Mouse (Mus musculus) frontal cortex, postnatal 14 days (tissue): ENCODE measurements at regions not wholly inside any gene's neighbourhood (a gene's known extent, or its start where the extent isn't known, plus 50 kb on each side); places are given as distances from the start of the nearest gene placed in this dataset.
A peak's percentile ranks its signal among the peaks of the same experiment; 100 is the strongest.

Source experiments
- DNase-seq, 2 experiments: peaks; one replicate each; pipeline ENCODE4 v3.0.0; 2022; ENCODE audit warnings: low spot score in 2 of 2

DNA sequence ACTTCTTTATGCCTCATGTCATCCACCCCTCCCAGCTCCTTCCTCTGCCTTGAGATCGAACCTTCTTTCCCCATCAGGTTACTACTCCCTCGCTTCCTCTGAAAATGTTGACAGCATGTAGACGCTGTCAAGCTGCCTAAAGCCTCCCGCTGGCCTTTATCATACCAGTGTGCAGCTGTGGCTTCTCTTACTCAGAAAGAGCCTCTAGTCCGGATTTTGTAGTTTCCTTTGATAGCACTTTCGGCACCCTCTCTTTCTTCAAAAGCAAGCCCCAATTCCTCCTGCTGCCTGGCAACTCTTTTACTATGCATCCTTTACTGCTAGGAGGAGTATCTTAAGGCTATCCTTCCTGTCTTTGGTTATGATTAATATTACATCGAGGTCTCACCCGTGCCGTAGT, 149.8 kb upstream of the Ppp2r3a start:
- no peak for DNase-seq

DNA sequence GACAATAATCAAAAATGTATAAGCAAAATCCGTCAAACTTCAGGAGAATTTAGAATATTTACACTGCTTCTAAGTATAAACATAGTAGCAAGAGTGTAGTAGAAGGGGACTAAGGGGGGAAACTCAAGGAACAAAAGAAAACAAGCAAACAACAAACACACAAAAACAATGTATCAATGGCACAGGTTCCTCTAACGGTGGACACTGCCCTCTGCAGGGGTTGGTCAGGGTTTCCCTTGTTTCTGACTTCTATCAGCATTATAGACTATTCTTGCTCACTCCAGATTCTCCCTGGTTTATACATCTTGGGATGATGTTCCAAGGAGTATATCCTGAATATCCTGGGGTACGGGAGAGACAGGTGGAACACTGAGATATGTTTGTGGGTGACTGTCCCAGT, 147.3 kb upstream of the Ppp2r3a start:
- DNase-seq: no peak

DNA sequence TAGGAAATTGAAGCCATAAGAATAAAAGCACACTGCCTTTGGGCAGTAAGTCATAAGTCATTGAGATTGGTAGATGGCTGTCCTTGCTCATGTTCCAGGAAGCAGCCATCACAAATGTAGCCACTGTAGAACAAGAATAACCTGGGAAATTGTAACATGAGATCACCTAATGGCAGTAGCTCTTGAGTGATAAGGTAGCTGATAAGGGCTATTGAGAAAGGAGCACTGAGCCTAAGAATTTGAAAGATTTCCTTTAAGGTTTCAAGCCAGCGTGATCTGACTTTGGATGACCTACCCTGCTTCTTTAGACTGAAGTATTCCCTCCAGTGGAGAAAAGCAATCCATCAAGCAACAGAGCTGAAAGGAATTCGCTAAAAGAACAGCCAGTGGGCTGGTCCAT, 117.8 kb upstream of the Ppp2r3a start:
- DNase-seq: no peak

DNA sequence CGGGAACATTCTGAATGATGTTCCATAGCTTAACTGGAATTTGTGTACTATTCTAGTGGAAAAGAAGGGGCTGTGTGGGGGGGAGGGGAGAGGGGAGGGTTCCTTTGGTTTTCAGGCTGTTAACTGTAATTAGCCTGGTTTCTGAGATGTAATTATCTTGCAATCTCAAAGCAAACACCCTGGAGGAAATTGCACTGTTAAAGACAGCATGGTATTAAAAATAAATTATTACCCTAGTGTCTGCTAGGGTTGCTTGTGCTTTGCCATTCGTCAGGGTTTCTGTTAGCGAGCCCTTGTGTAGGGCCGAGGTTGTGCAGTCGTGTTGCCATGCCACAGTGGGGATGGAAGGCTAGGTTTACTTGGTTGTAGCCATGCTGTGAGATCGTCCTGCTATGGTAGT, 105.0 kb upstream of the Ppp2r3a start:
- DNase-seq: no peak

DNA sequence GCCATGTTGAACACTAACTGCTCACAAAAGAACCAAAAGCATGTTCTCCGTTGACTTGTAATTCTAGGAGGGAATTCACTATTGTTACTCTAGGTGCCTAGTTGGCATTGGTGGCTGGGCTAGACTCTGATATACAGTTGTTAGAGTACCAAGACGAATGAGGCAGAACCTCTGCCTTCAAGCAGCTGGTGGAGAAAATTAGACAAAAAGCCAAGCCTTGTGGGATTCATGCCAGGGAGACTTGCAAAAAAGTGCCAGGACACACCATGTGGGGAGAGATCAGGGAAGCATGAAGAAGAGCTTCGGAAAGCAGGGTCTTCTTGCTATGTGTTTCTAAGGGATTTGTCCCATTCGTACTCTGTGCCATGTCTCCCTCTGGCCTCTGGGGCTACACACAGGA, 97.2 kb upstream of the Ppp2r3a start:
- DNase-seq: no peak

DNA sequence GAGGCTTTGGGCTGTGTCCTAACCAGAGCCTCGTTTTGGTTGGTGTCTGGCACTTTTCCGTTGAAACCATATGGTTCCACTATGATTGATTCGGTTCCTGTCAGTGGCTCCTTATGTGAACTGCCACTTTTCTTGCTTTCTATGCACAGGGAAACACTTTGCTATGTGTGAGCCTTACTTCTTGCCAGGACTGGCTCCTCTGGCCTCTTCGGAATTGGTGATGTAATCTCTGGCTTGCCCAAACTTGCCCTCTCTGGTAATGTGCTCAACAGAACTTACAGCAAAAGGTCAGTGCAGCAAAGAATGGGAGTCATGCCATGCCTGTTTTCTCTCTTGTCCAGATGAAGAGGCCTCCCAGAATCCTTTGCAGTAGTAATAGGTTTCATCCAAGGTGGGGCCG, 91.3 kb upstream of the Ppp2r3a start:
- no peak for DNase-seq

DNA sequence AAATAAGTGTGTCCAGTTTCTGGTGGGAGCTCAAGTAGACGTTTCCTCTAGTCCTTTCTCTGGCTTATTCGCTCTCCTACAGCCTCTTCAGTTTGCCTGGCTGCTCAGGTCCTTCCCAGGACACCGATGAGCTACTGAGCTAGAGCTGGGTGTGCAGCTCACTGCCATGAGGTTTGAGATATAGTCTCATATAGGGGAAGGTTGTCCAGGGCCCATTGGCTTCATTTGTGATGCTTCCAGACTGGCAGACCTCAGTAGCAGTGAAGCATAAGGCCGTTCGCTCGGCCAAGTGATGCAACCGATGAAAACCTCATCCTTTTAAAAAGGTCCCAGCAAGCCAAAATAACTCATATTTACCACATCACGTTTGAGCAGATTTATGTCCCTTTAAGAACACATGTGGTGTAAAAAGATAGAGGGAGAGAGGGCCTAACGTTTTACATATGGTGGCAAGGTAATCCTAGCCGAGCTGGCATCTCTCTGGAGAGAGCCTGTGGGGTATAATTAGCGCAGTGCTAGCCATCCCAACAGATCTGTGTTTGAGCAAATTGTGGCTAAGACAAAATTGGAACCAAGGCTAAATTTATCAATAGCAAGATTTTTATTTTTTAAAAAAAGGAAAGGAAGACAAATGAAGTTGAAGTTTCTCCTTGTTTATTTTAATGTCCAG, 89.3 kb upstream of the Ppp2r3a start:
- DNase-seq: no peak

DNA sequence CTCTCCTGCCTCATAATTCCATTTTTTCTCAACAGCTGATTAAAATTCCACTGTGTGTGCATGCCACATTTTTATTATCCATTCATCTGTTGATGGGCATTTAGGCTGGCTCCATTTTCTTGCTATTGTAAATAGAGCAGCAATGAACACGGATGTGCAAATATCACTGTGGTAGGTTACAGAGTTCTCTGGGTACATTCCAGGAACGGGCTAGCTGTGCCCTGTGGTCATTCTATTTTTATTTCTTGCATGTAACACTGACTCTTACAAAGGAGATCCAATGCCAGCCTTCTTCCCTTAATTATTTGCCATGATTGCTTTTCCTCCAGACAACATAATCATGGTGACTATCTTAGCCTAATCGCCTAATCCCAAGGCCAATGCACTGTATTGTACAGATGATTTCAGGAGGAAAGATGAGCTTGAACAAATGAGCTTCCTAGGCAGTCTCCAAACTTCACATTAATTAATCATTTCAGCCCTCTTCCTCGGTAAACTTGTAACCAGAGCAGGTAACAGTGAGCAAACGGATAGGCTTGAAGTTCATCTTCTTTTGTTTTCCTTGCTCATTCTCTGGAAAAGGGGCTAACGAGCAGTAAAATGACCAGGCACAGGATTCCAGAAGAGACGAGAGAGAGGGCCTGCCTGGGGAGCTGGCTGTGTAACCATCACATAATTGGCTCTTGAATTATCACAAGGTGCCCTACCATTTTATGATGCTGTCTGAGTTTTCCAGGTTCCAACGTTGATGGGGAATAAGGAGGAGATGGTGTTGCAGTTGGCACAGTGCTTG, 77.6 kb upstream of the Ppp2r3a start:
- no peak for DNase-seq

DNA sequence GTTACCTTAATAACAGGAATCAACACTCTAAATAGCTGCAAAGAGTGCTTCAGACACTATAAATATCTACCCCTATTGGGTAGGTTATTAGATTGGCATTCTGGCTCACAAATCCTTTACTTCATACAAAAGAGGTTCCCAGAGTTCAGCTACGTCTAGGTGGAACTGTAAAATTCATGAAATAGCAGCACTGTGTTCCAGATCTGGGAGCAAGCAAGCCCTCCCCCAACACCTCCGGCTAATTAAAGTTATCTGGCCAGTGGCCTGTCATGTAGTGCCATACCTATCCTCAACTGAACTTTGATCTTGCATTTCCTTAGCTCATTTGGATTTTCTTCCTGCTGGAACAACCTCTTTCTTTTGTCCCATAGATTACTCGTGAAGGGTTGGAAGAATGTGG, 75.4 kb upstream of the Ppp2r3a start:
- no peak for DNase-seq

DNA sequence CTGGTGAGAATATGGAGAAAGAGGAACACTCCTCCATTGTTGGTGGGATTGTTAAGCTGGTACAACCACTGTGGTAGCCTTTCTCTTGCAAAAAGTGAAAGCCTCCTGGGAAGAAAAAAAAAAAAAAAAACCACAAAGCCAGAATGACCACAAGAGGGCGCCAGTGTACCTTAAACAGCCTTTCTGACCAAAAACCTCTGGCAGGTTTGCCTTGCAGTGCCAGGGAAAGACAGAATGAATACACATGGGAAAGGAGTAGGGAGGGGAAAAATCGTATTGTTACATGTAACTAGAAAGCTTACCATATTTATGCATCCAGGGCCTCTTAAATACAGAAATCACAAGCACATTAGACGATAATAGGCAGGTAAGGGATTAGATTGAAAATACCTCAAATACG, 62.4 kb upstream of the Ppp2r3a start:
- peak in 1 of 2 experiments; percentile 48 for DNase-seq

DNA sequence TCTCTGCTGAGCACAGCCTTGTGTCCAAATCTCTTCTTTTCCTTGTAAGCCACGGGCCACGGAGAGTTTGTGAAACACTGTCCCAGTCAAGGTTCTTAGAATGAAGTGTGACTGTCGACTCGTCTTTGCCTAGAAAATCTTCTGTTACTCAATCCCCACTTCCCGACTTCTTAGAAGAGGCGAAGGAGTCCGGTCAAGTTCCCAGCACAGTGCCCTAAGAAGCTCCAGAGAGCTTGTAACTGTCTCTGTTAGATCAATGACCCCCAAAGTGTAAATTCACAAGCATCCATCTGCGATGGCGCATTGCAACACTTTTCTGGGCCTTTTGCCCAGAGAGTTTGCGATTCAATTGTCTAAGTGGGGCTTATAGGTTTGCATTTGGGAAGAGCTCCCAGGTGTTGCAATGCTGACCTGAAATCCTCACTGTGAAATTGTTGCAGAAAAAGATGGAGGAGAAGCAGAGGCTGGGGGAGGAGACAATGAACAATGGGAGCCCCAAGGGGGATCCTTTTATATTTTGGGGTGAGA, 54.9 kb upstream of the Ppp2r3a start:
- no peak for DNase-seq

DNA sequence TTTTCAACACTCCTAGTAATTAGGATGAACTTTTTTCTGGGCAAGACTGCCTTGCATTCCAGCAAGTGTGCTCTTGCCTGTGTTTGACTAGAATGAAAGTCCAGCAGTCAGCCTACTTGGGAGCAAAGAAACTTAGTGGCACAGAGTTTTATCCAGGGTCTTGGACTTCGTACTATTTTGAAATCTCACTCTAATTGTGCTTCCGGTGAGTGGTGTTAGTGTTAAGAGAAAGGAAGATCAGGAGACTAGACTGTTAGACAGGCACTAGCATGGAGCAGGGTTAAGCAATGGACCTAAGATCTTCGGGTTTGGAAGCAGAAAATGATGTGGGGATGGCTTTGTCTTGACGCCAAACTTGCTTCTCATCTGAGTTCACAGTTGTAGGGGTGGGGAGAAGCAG, 54.1 kb upstream of the Ppp2r3a start:
- DNase-seq: no peak
